Mouse (Mus musculus) lung, postnatal 0 days (tissue): Measurements from ENCODE around the gene Them7.

Source experiments
- CTCF ChIP-seq: IDR thresholded peaks from 2 replicates; pipeline ENCODE4 v1.5.1; 2016; ENCODE audit warnings: antibody characterized with exemption, mild to moderate bottlenecking
- EP300 ChIP-seq: IDR thresholded peaks from 2 replicates; pipeline ENCODE4 v1.6.1; 2016; ENCODE audit warnings: antibody characterized with exemption, mild to moderate bottlenecking, control low read depth

DNA sequence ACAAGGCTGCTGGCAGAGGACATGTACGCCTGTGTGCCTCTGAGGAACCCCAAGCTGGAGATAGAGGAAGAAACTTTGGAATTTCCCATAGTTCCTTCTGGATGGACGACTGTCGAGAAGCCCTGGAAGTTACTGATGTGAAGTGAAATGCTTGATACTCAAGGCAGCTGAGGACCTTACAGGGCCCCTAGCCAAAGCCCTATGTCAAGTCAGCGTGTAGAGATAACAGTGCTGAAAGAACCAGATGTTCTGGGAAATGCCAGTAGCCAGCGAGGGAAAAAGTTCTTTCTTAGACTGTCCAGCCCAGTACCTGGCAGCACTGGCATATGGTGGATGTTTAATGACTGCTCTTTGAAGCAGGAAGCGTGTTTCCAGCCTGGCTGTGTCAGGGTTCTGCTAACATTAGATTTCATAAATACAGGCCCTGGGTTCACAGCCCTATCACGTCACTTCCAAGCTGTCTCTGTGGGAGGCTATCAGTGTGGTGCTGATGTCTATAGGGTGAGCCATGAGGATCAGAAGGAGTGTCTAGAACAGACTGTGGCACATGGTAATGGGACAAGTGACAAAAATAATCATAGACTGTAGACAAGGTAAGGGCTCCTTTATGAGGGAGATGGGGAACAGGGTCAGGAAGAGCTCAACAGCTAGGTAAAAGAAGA is 2.3 kb downstream of the Them7 start:
- TF ChIP-seq CTCF (no peak), EP300 (no peak)
